Mouse (Mus musculus): ENCODE measurements around the gene Gm49325.

- no peak for TF ChIP-seq POLR2A (IDR thresholded peaks at IDR 0.05; ENCODE audit: low read depth, low read length)
- TF ChIP-seq CTCF (IDR thresholded peaks at IDR 0.05; ENCODE audit: borderline replicate concordance, insufficient read depth, low read length): no peak
Observed at GRCm38 (mm10) chr10:77667402-77667801, 61.4 kb downstream of the Gm49325 start.
